11 mouse cellular contexts compared by ENCODE assay signal in the genomic region with DNA sequence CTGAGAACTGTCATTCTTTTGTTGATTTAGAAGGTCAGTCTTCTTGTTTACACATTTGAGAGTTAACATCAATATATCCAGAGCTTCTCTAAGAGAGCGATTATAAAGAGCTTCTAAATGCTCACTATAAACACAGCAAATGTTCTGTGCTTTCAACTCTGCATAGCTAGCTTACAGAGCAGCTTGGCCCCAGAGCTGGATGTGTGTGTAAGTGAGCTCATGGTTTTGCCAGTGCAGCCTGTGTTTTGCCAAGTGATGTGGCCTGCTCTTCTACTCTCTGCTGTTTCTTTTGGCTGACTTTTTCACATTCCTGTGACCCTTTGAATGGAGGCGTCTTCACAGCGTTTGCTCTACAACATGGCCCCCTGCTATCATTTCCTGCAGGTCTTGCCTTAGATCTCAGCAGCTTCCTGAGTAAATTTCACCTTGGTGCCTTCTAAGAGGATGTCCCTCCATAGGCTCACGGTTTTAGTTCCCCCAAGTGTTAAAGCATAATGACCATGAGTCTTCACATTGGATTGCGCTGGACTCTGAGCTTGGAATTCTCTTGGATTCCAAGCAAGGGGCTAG.
A peak's percentile ranks its signal among the peaks of the same experiment; 100 is the strongest.
DNase-seq lines count a peak whose midpoint lies in the region; ATAC-seq and TF ChIP-seq lines count a peak whose summit lies in the region.
"Had no signal": no experiment of that assay in that cellular context is flagged by ENCODE, and none has a peak within 500 bp of the region (broad histone marks: within the 10 kb centered on the region; RNA-seq: fewer than 3 reads in every experiment).

No protein-coding gene starts in this region.

- H3K36me3 ChIP-seq in intestine, embryonic 15.5 days: no peaks in the 10 kb centered on the region
- no peaks in the 10 kb centered on the region for H3K36me3 ChIP-seq in forebrain, embryonic 13.5 days (ENCODE audit: poor library complexity, severe bottlenecking)
- no peaks in the 10 kb centered on the region for H3K36me3 ChIP-seq in forebrain, embryonic 15.5 days
- H3K36me3 ChIP-seq: neural tube, embryonic 13.5 days had no signal

- WGBS in intestine, embryonic 15.5 days: 42% methylated on average over 5 of the region's 5 CpGs
- WGBS in forebrain, embryonic 13.5 days: 52% methylated on average over 5 of the region's 5 CpGs
- 61% methylated on average over 5 of the region's 5 CpGs for WGBS in forebrain, embryonic 15.5 days

- H3K9ac ChIP-seq in intestine, embryonic 15.5 days: no peak overlapping the region
- no peak overlapping the region for H3K9ac ChIP-seq in forebrain, embryonic 13.5 days
- no peak overlapping the region for H3K9ac ChIP-seq in forebrain, embryonic 15.5 days (replicated peaks)
- H3K9ac ChIP-seq: forebrain, postnatal 0 days; neural tube, embryonic 13.5 days had no signal

- ATAC-seq in intestine, embryonic 15.5 days: no peak
- ATAC-seq in forebrain, embryonic 13.5 days: no peak
- no peak for ATAC-seq in forebrain, embryonic 15.5 days (replicated peaks)
- ATAC-seq: forebrain, postnatal 0 days had no signal

- H3K27ac ChIP-seq in gastrocnemius, adult 2 months: peak overlapping the region; percentile 46
- H3K27ac ChIP-seq in intestine, embryonic 15.5 days: 0 out of 2 replicates have a peak overlapping the region, but pooled peaks have one; percentile 13
- H3K27ac ChIP-seq in forebrain, embryonic 13.5 days: no peak overlapping the region
- H3K27ac ChIP-seq in forebrain, embryonic 15.5 days (replicated peaks): no peak overlapping the region
- H3K27ac ChIP-seq: neural tube, embryonic 13.5 days had no signal

- no peak for TF ChIP-seq CTCF in gastrocnemius, adult 2 months (IDR thresholded peaks at IDR 0.05)

- H3K4me2 ChIP-seq in intestine, embryonic 15.5 days (replicated peaks): no peak overlapping the region
- H3K4me2 ChIP-seq in forebrain, embryonic 13.5 days: no peak overlapping the region
- H3K4me2 ChIP-seq in forebrain, embryonic 15.5 days (replicated peaks): no peak overlapping the region
- H3K4me2 ChIP-seq: neural tube, embryonic 13.5 days had no signal

- H3K4me3 ChIP-seq in gastrocnemius, adult 2 months: no peak overlapping the region
- no peak overlapping the region for H3K4me3 ChIP-seq in intestine, embryonic 15.5 days (replicated peaks)
- H3K4me3 ChIP-seq in forebrain, embryonic 13.5 days: no peak overlapping the region
- H3K4me3 ChIP-seq in forebrain, embryonic 15.5 days: no peak overlapping the region
- H3K4me3 ChIP-seq: neural tube, embryonic 13.5 days had no signal

- H3K4me1 ChIP-seq in intestine, embryonic 15.5 days (replicated peaks): no peaks in the 10 kb centered on the region
- no peaks in the 10 kb centered on the region for H3K4me1 ChIP-seq in forebrain, embryonic 13.5 days
- no peaks in the 10 kb centered on the region for H3K4me1 ChIP-seq in forebrain, embryonic 15.5 days
- H3K4me1 ChIP-seq: neural tube, embryonic 13.5 days had no signal

- H3K9me3 ChIP-seq in intestine, embryonic 15.5 days: no peaks in the 10 kb centered on the region
- no peaks in the 10 kb centered on the region for H3K9me3 ChIP-seq in forebrain, embryonic 13.5 days (replicated peaks)
- no peaks in the 10 kb centered on the region for H3K9me3 ChIP-seq in forebrain, embryonic 15.5 days
- H3K9me3 ChIP-seq: neural tube, embryonic 13.5 days had no signal

- DNase-seq in gastrocnemius, adult 2 months: peak; percentile 37
- DNase-seq in gastrocnemius, postnatal 36 days: no peak
- peak; percentile 5 for DNase-seq in thymus, postnatal 4 days
- no peak for DNase-seq in thymus, postnatal 14 days
- DNase-seq in spleen, postnatal 4 days (ENCODE audit: low spot score in 2 of 2): no peak
- DNase-seq: adrenal gland, postnatal 14 days; forebrain, postnatal 0 days had no signal

- intact Hi-C loops in gastrocnemius, adult 2 months (cut with DNase I): no loop called here
- intact Hi-C loops in gastrocnemius, postnatal 36 days (cut with DNase I): no loop called here

- no peaks in the 10 kb centered on the region for H3K27me3 ChIP-seq in intestine, embryonic 15.5 days (replicated peaks)
- H3K27me3 ChIP-seq in forebrain, embryonic 13.5 days: no peaks in the 10 kb centered on the region
- H3K27me3 ChIP-seq in forebrain, embryonic 15.5 days: no peaks in the 10 kb centered on the region

Comparison
In these comparisons a context has a peak if more than half of its experiments do, and no peak if none do; other contexts are left out.
1. DNase-seq: peak in gastrocnemius, adult 2 months (single experiment) and thymus, postnatal 4 days (single experiment); none in gastrocnemius, postnatal 36 days (0 of 2), thymus, postnatal 14 days (single experiment) and spleen, postnatal 4 days (0 of 2).
2. H3K27ac ChIP-seq: peak in gastrocnemius, adult 2 months (single experiment) and intestine, embryonic 15.5 days (single experiment); none in forebrain, embryonic 13.5 days (single experiment) and forebrain, embryonic 15.5 days (single experiment).